Mouse (Mus musculus) neural tube, embryonic 11.5 days (tissue): ENCODE measurements at regions not wholly inside any gene's neighbourhood (a gene's known extent, or its start where the extent isn't known, plus 50 kb on each side); places are given as distances from the start of the nearest gene placed in this dataset.

Experiments used
- ATAC-seq: fragments of 200-750 bp; cut with Nextera tagmentation; 2 replicates; pipeline ENCODE4 v1.8.0; 2017; ENCODE audit warnings: moderate number of reproducible peaks, mild to moderate bottlenecking, moderate TSS enrichment, moderate library complexity; ENCODE audit not compliant: insufficient read depth, low FRiP score, low TSS enrichment
- DNase-seq: peaks from one replicate; pipeline ENCODE4 v3.0.0-alpha.2; 2015; ENCODE audit warnings: low spot score
- H3K27ac ChIP-seq: fragments of 300-500 bp; sonication (generic); 2 replicates; pipeline ENCODE4 v1.5.1; 2014; ENCODE audit warnings: low read depth, mild to moderate bottlenecking, low read length
- H3K27me3 ChIP-seq: fragments of 300-500 bp; sonication (generic); 2 replicates; pipeline ENCODE4 v1.6.1; 2014; ENCODE audit warnings: mild to moderate bottlenecking, low read length, mixed read lengths; ENCODE audit not compliant: control insufficient read depth, insufficient read depth
- H3K36me3 ChIP-seq: fragments of 300-500 bp; sonication (generic); 2 replicates; pipeline ENCODE4 v1.6.1; 2014; ENCODE audit warnings: mild to moderate bottlenecking, low read length, moderate library complexity, mixed read lengths; ENCODE audit not compliant: control insufficient read depth, insufficient read depth
- H3K4me1 ChIP-seq: fragments of 300-500 bp; sonication (generic); 2 replicates; pipeline ENCODE4 v1.6.1; 2014; ENCODE audit warnings: low read length, mixed read lengths; ENCODE audit not compliant: control insufficient read depth, insufficient read depth
- H3K4me2 ChIP-seq: fragments of 300-500 bp; sonication (generic); 2 replicates; pipeline ENCODE4 v1.6.1; 2014; ENCODE audit warnings: low read depth, mild to moderate bottlenecking, moderate library complexity
- H3K4me3 ChIP-seq: fragments of 300-500 bp; sonication (generic); 2 replicates; pipeline ENCODE4 v1.5.1; 2014; ENCODE audit warnings: low read depth, low read length
- H3K9ac ChIP-seq: fragments of 300-500 bp; sonication (generic); 2 replicates; pipeline ENCODE4 v1.6.1; 2014; ENCODE audit warnings: mild to moderate bottlenecking, low read length
- H3K9me3 ChIP-seq: fragments of 300-500 bp; sonication (generic); 2 replicates; pipeline ENCODE4 v1.6.1; 2016; ENCODE audit warnings: low read length; ENCODE audit not compliant: control insufficient read depth
- WGBS: fragments of 180-500 bp; shearing (Covaris S2); extraction: QIAGEN DNeasy Blood & Tissue Kit; methylation state at CpG from one replicate; pipeline ENCODE4 v1.1.7; 2014; 5-methylcytosine and 5-hydroxymethylcytosine counted together

- Histone ChIP-seq H3K4me1 (no peaks in the 10 kb centered on the region), H3K9ac (no peak overlapping the region), H3K4me3 (no peak overlapping the region), H3K27me3 (no peaks in the 10 kb centered on the region), H3K4me2 (no peak overlapping the region), H3K27ac (no peak overlapping the region), H3K9me3 (no peaks in the 10 kb centered on the region), H3K36me3 (no peaks in the 10 kb centered on the region)
- ATAC-seq (no peak; the same call in 1 of the 2 replicates), DNase-seq (no peak)
- 17% methylated on average over 2 of the region's 2 CpGs for WGBS
Measured at GRCm38 (mm10) chr2:11853210-11853973, 75.7 kb downstream of the Ankrd16 start.

GRCm38 (mm10) chr2:11869983-11870382 is 92.3 kb downstream of the Ankrd16 start:
- H3K4me1 ChIP-seq, result no peaks in the 10 kb centered on the region
- H3K9me3 ChIP-seq, result 0 out of 2 replicates have a peak, but pooled peaks cover under 1% of the 10 kb centered on the region
- no peaks in the 10 kb centered on the region for H3K36me3 ChIP-seq
- H3K27ac ChIP-seq, result no peak overlapping the region
- no peak for ATAC-seq
- no peak overlapping the region for H3K4me2 ChIP-seq
- whole genome bisulfite sequencing, result 56% methylated on average over 2 of the region's 2 CpGs
- H3K27me3 ChIP-seq, result no peaks in the 10 kb centered on the region
- no peak overlapping the region for H3K4me3 ChIP-seq
- no peak for DNase-seq
- no peak overlapping the region for H3K9ac ChIP-seq

- Histone ChIP-seq H3K36me3 (no peaks in the 10 kb centered on the region), H3K9me3 (0 out of 2 replicates have a peak, but pooled peaks cover 2% of the 10 kb centered on the region), H3K27ac (no peak overlapping the region), H3K9ac (no peak overlapping the region), H3K4me1 (no peaks in the 10 kb centered on the region), H3K4me2 (no peak overlapping the region), H3K4me3 (no peak overlapping the region), H3K27me3 (no peaks in the 10 kb centered on the region)
- DNase-seq (no peak), ATAC-seq (no peak)
- 42% methylated on average over 1 of the region's 1 CpGs for WGBS
Measured at GRCm38 (mm10) chr2:11880005-11880404, 102.3 kb downstream of the Ankrd16 start.

- Histone ChIP-seq H3K4me2 (no peak overlapping the region), H3K4me3 (no peak overlapping the region), H3K4me1 (no peaks in the 10 kb centered on the region), H3K9ac (no peak overlapping the region), H3K9me3 (no peaks in the 10 kb centered on the region), H3K27me3 (no peaks in the 10 kb centered on the region), H3K27ac (no peak overlapping the region), H3K36me3 (no peaks in the 10 kb centered on the region)
- WGBS, result 75% methylated on average over 7 of the region's 7 CpGs
- no peak for DNase-seq
- no peak for ATAC-seq
Measured at GRCm38 (mm10) chr2:11894792-11895568, 117.3 kb downstream of the Ankrd16 start.

GRCm38 (mm10) chr2:11899698-11900660 is 122.3 kb downstream of the Ankrd16 start:
- Histone ChIP-seq H3K4me1 (no peaks in the 10 kb centered on the region), H3K27ac (no peak overlapping the region), H3K36me3 (no peaks in the 10 kb centered on the region), H3K9me3 (no peaks in the 10 kb centered on the region), H3K27me3 (no peaks in the 10 kb centered on the region), H3K4me2 (no peak overlapping the region), H3K4me3 (no peak overlapping the region), H3K9ac (no peak overlapping the region)
- no peak; the same call in 1 of the 2 replicates for ATAC-seq
- 78% methylated on average over 11 of the region's 11 CpGs for WGBS
- no peak for DNase-seq

GRCm38 (mm10) chr2:11914782-11915181 is 137.1 kb downstream of the Ankrd16 start:
- DNase-seq (no peak), ATAC-seq (no peak)
- Histone ChIP-seq H3K27ac (no peak overlapping the region), H3K4me2 (no peak overlapping the region), H3K27me3 (no peaks in the 10 kb centered on the region), H3K36me3 (no peaks in the 10 kb centered on the region), H3K4me3 (no peak overlapping the region), H3K4me1 (no peaks in the 10 kb centered on the region), H3K9ac (no peak overlapping the region), H3K9me3 (no peaks in the 10 kb centered on the region)
- WGBS, result 79% methylated on average over 1 of the region's 1 CpGs

GRCm38 (mm10) chr2:11917373-11917772 is 139.7 kb downstream of the Ankrd16 start:
- Histone ChIP-seq H3K9ac (no peak overlapping the region), H3K4me1 (no peaks in the 10 kb centered on the region), H3K27me3 (no peaks in the 10 kb centered on the region), H3K4me2 (no peak overlapping the region), H3K36me3 (no peaks in the 10 kb centered on the region), H3K4me3 (no peak overlapping the region), H3K9me3 (no peaks in the 10 kb centered on the region), H3K27ac (no peak overlapping the region)
- no peak for ATAC-seq
- DNase-seq, result no peak

GRCm38 (mm10) chr2:11918070-11918469 is 140.4 kb downstream of the Ankrd16 start:
- Histone ChIP-seq H3K9ac (no peak overlapping the region), H3K27me3 (no peaks in the 10 kb centered on the region), H3K4me1 (no peaks in the 10 kb centered on the region), H3K27ac (no peak overlapping the region), H3K4me2 (no peak overlapping the region), H3K4me3 (no peak overlapping the region), H3K36me3 (no peaks in the 10 kb centered on the region), H3K9me3 (no peaks in the 10 kb centered on the region)
- ATAC-seq (no peak), DNase-seq (no peak)
- WGBS, result 88% methylated on average over 5 of the region's 5 CpGs
